Mouse (Mus musculus) left cerebral cortex, adult 18-20 months (tissue): ENCODE measurements around the gene Nphs2. TPM values are rescaled to one million over a fixed set of nuclear protein-coding genes. Genes with fewer than 3 reads are reported as not detected.

ENCODE experiments used
- DNase-seq, 2 experiments: peaks; one replicate each; pipeline ENCODE4 v3.0.0; 2021 to 2022; ENCODE audit warnings: low spot score in 2 of 2, mixed read lengths in 1 of 2
- total RNA-seq, 2 experiments: library from RNA; stranded (reverse); gene quantifications; 2 replicates each; pipeline ENCODE4 v1.2.3; 2021

Gene Nphs2
- total RNA-seq, 2 experiments from 2014 or later, result 0.68 to 1.00 TPM

DNA sequence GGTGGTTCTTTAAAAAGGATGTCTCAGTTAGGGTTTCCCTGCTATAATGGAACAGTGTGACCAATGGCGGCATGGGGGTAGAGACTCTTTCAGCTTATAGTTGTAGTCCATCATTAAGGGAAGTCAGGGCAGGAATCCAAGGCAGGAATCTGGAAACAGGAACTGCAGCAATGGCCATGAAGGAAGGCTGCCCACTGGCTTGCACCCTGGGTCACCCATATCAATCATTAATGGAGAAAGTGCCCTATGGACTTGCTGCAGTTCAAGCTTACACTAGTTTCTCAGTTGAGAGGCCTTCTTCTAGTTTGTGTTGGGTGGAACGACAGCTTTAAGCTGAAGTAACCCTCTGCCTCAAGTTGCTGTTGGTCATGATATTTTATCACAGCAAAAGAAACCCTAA lies 41.9 kb downstream of the Nphs2 start:
- no peak for DNase-seq

DNA sequence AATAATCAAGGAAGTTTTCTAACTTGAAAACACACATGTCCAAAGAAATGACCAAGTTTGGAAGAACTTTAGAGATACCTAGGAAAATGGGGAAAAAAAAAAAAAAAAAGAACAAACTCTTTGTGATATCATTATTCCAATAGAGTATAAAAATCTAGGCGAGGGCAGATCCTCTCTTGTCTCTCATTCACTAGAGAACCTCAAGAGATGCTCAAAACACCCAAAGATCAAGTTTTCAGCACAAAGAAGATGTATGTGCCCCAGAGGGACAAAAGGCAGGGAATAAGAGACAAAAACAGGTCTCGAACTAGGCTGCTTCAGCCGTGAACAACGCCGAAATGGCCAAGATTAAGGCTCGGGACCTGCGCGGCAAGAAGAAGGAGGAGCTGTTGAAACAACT lies 55.2 kb downstream of the Nphs2 start, which contains the start of gene Gm2000:
Gm2000 (plus strand) TSS at position 301 of the 400 bp plus-strand sequence.
- no peak for DNase-seq

Other genes with a start within 250 kb of the Nphs2 start
- 1 to 10 TPM; 5.7 to 7.7 TPM for gene Fam163a, start 105.7 kb upstream of the Nphs2 start, total RNA-seq
- gene Tdrd5, start 7.1 kb upstream of the Nphs2 start, total RNA-seq, result 1 to 10 TPM; 2.2 to 3.3 TPM
- 100 to 1,000 TPM; 343 to 373 TPM for gene Gm2000, start 55.3 kb downstream of the Nphs2 start, total RNA-seq
- gene Axdnd1, start 110.4 kb downstream of the Nphs2 start, total RNA-seq, result under 1 TPM; 0.35 to 0.53 TPM
- gene Soat1, start 163.6 kb downstream of the Nphs2 start, total RNA-seq, result 10 to 100 TPM; 46.0 to 56.1 TPM
- gene Gm10031, start 213.3 kb downstream of the Nphs2 start, total RNA-seq, result 10 to 100 TPM; 47.9 to 49.9 TPM
- 10 to 100 TPM; 55.5 to 64.0 TPM for gene Abl2, start 248.1 kb downstream of the Nphs2 start, total RNA-seq